Mouse (Mus musculus) heart, postnatal 0 days (tissue): Measurements from ENCODE around the gene Bloc1s1.

ENCODE experiments used
- CTCF ChIP-seq: IDR thresholded peaks from 2 replicates; pipeline ENCODE4 v1.5.1; 2016; ENCODE audit warnings: antibody characterized with exemption, control low read depth, low read depth
- EP300 ChIP-seq: IDR thresholded peaks from 2 replicates; pipeline ENCODE4 v1.6.1; 2016; ENCODE audit warnings: antibody characterized with exemption, low read depth

DNA sequence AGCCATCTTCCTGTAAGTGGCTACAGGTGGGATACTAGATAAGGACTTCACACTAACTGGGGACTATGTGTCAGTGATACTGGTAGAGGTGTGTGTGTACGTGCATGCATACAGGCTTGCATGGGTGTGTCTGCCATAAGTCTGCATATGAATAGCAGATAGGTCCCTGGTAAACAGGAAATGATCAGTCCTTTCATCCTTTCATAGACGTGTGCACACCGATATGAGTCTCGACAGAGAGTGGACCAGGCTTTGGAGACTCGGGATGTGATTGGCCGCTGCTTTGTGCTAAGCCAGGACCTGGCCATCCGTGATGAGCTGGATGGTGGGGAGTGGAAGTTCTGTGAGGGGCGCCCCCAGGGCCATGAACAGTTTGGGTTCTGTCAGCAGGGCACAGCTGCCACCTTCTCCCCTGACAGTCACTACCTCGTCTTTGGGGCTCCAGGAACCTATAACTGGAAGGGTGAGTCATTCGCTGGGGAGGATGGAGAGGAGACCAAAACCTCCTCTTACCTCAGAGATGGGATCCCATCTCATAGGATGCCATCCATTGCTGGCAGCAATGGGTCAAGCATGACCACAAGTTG lies 16.7 kb upstream of the Bloc1s1 start:
- TF ChIP-seq CTCF (no peak), EP300 (no peak)
